Mouse (Mus musculus): ENCODE data around the gene Arv1. TPM values are rescaled to one million over a fixed set of nuclear protein-coding genes. Genes with fewer than 3 reads are reported as not detected.

Gene Arv1
- polyA plus RNA-seq, 1 experiment from 2014 or later, result 21.6 TPM

DNA sequence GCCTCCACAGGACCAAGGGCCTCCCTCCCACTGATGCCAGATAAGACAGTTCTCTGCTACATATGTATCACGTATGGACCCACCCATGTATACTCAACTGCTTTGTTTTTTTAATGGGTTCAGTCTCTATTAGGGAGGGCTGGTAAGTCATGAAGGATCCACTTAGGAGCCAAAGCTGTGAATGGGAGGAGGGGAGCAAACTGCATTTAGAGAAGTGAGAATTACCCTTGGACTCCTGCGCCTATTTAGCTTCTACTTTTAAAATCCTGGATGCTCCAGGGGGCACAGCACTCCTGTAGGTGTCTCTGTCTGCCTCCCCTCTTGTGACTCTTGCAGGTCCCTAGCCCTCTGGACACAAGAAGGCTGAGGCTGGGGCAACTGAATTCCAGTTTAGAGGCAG, 34.2 kb downstream of the Arv1 start:
- Histone ChIP-seq H3K9me3 (replicated peaks) (no peaks in the 10 kb centered on the region), H3K4me2 (replicated peaks) (no peak overlapping the region), H3K4me3 (replicated peaks) (no peak overlapping the region), H3K27me3 (peaks cover 30% of the 10 kb centered on the region), H3K27ac (replicated peaks) (no peak overlapping the region), H3K36me3 (no peaks in the 10 kb centered on the region), H3K4me1 (peaks cover 14% of the 10 kb centered on the region), H3K9ac (no peak overlapping the region)
- no peak for ATAC-seq (ENCODE audit: insufficient number of reproducible peaks, low FRiP score, low TSS enrichment, low read depth)
- WGBS, result 62% methylated on average over 2 of the region's 2 CpGs

DNA sequence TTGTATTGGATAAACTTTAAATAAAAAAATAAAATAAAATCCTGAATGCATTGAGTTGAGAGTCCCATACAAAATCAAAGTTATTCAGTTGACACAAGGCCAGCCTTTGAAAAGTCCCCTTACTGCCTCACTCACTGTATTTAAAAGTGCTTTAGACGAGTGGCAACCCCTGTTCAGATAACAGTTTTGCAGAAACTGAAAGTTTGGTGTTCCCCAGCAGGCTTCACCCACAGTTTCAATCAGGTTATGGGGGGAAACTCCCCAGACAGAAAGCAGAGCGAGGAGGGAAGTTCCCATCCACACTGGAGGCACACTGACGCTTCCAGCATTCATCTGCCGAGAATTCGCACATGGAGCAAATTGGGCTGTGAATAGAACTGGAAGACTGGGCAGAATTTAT, 34.7 kb downstream of the Arv1 start:
- Histone ChIP-seq H3K4me2 (replicated peaks) (no peak overlapping the region), H3K9me3 (replicated peaks) (no peaks in the 10 kb centered on the region), H3K36me3 (no peaks in the 10 kb centered on the region), H3K27ac (replicated peaks) (no peak overlapping the region), H3K9ac (no peak overlapping the region), H3K4me3 (replicated peaks) (no peak overlapping the region), H3K4me1 (peaks cover 10% of the 10 kb centered on the region), H3K27me3 (peaks cover 26% of the 10 kb centered on the region)
- 42% methylated on average over 5 of the region's 5 CpGs for WGBS
- ATAC-seq (ENCODE audit: insufficient number of reproducible peaks, low FRiP score, low TSS enrichment, low read depth), result no peak

DNA sequence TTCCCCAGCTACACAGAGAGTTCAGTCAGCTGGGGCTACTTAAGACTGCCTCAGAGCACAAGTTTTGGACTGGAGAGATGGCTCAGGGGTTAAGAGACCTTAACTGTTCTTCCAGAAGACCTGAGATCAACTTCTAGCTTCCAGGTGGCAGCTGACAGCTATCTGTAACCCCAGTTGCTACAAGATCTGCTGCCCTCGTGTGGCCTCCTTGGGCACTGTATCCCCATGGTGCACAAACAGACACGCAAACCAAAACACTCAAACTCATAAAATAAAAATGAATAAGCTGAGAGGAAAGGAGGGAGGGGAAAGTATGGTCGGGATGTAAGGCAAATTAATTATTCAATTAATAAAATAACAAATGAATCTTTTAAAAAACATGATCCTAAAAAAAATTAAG, 36.6 kb downstream of the Arv1 start:
- H3K9me3 ChIP-seq (replicated peaks), result no peaks in the 10 kb centered on the region
- no peak overlapping the region for H3K9ac ChIP-seq
- H3K27me3 ChIP-seq, result peaks cover 6% of the 10 kb centered on the region; the same call in 1 of the 2 replicates
- ATAC-seq (ENCODE audit: insufficient number of reproducible peaks, low FRiP score, low TSS enrichment, low read depth), result no peak
- no peak overlapping the region for H3K4me3 ChIP-seq (replicated peaks)
- no peak overlapping the region for H3K27ac ChIP-seq (replicated peaks)
- WGBS, result 45% methylated on average over 3 of the region's 3 CpGs
- H3K4me1 ChIP-seq, result no peaks in the 10 kb centered on the region
- no peaks in the 10 kb centered on the region for H3K36me3 ChIP-seq
- H3K4me2 ChIP-seq (replicated peaks), result no peak overlapping the region

DNA sequence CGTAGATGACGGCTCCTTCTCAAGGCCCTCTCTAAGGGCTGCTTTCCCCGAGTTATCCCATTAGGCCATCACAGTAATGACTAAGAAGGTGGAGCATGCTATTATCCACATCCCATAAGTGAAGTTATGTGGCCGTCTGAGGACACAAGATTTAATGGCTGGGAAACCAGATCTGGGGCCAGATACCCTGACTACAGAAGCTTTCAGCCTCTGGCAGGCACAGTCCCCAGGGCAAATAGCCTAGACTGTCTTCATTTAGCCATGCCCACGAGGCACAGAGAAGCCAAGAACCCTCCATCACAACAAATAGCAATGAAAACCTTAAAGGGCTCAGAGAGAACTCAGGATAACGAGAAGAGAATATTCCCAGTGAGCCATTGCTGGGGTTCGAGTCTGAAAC, 41.1 kb downstream of the Arv1 start:
- H3K9ac ChIP-seq, result no peak overlapping the region
- 46% methylated on average over 7 of the region's 7 CpGs for WGBS
- no peaks in the 10 kb centered on the region for H3K36me3 ChIP-seq
- H3K4me1 ChIP-seq, result no peaks in the 10 kb centered on the region
- no peak overlapping the region for H3K4me2 ChIP-seq (replicated peaks)
- no peaks in the 10 kb centered on the region for H3K9me3 ChIP-seq (replicated peaks)
- H3K27me3 ChIP-seq, result no peaks in the 10 kb centered on the region
- H3K4me3 ChIP-seq (replicated peaks), result no peak overlapping the region
- ATAC-seq (ENCODE audit: insufficient number of reproducible peaks, low FRiP score, low TSS enrichment, low read depth), result no peak
- no peak overlapping the region for H3K27ac ChIP-seq (replicated peaks)

DNA sequence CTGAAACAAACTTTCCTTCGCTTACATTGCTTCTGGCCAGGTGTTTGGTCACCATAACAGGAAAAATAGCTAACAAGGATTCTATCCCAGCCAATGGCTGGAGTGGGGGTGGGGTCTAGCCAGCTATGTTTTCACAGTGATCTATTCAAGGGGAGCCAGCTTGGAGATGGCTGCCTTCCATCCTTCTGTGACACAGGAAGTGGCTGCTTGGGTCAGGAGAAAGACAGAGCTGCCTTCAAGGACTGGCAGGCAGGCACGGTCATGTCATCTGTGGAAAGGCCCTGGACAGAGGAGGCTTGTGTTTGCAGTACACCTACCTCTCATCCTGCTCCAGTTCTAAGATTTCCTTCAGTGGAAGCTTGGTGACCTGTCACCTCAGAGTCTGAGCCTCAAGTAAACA, 50.5 kb downstream of the Arv1 start:
- no peak for ATAC-seq (ENCODE audit: insufficient number of reproducible peaks, low FRiP score, low TSS enrichment, low read depth)
- no peak overlapping the region for H3K27ac ChIP-seq (replicated peaks)
- 53% methylated on average over 2 of the region's 2 CpGs for WGBS

DNA sequence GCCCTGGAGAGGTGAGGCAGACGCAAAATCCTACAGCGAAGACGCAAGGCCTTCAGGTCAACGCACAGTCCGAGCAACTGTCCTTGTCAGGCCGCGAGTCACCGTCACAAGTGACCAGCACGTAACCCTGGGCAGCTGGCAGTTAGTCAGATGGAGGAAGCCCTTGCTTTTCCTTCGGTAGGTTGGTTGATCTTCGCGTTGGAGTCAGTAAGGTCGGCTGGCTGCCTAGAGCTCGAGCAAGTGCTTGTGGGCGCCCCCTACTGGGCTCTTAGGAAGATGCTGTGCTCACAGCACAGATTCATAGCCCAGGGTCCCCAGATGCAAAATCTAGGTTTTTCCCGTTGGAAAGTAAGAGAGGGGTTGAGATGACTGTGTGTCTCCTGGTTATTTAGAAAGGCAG, 53.8 kb downstream of the Arv1 start:
- WGBS, result 13% methylated on average over 16 of the region's 16 CpGs
- no peaks in the 10 kb centered on the region for H3K36me3 ChIP-seq
- peaks cover 2% of the 10 kb centered on the region; the same call in 1 of the 2 replicates for H3K4me1 ChIP-seq
- no peak for ATAC-seq (ENCODE audit: insufficient number of reproducible peaks, low FRiP score, low TSS enrichment, low read depth)
- H3K27ac ChIP-seq (replicated peaks), result no peak overlapping the region
- H3K9me3 ChIP-seq (replicated peaks), result no peaks in the 10 kb centered on the region
- H3K4me2 ChIP-seq (replicated peaks), result peak overlapping the region; percentile 40
- H3K4me3 ChIP-seq (replicated peaks), result no peak overlapping the region
- H3K9ac ChIP-seq, result no peak overlapping the region
- H3K27me3 ChIP-seq, result peaks cover 11% of the 10 kb centered on the region; the same call in 1 of the 2 replicates

More for the DNA sequence above, 50.5 kb downstream of the Arv1 start:
- Histone ChIP-seq H3K4me3 (replicated peaks) (no peak overlapping the region), H3K9me3 (replicated peaks) (no peaks in the 10 kb centered on the region), H3K27me3 (peaks cover 5% of the 10 kb centered on the region; the same call in 1 of the 2 replicates), H3K9ac (no peak overlapping the region), H3K4me2 (replicated peaks) (no peak overlapping the region), H3K4me1 (peaks cover 2% of the 10 kb centered on the region; the same call in 1 of the 2 replicates), H3K36me3 (no peaks in the 10 kb centered on the region)

DNA sequence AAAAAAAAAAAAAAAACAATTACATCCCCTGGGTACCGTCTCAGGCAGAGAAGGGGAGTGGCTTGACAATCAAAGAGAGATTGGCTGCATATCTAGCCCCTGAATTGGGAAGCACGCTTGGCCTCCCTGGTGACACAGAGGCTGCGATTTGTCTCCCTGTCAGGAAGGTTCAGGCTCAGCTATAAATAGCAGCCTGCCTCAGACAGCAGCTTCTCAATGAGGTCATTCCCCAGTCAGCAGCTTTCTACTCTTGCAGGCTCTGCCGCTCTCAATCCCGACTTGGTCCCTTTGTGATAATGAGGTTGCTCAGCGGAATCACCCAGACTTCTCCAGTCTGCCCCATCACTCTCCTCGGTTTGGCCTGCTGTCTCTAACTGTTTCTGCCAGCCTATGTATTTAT, 58.3 kb downstream of the Arv1 start:
- Histone ChIP-seq H3K4me1 (peaks cover 12% of the 10 kb centered on the region; the same call in 1 of the 2 replicates), H3K4me2 (replicated peaks) (no peak overlapping the region), H3K4me3 (replicated peaks) (no peak overlapping the region), H3K27me3 (peaks cover 11% of the 10 kb centered on the region; the same call in 1 of the 2 replicates), H3K27ac (replicated peaks) (no peak overlapping the region), H3K9ac (no peak overlapping the region), H3K9me3 (replicated peaks) (no peaks in the 10 kb centered on the region), H3K36me3 (no peaks in the 10 kb centered on the region)
- ATAC-seq (ENCODE audit: insufficient number of reproducible peaks, low FRiP score, low TSS enrichment, low read depth), result no peak
- WGBS, result 21% methylated on average over 7 of the region's 7 CpGs

DNA sequence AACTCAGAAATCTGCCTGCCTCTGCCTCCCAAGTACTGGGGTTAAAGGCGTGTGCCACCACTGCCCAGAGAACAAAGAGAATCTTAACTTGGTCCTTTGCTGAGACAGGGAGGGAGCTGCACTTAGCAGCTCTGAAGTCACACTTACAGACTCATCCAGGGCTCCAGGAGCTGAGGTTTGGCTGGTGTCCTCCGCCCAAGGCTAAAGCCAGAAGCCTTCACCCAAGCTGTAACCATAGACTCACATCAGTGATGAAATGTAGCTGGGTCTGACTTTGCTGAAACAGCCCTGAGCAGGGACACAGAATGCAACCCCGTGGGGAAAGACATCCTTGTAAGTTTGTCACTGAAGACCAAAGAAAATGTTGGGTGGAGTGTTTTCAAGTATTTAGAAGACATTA, 60.5 kb downstream of the Arv1 start:
- peaks cover 16% of the 10 kb centered on the region; the same call in 1 of the 2 replicates for H3K27me3 ChIP-seq
- H3K4me2 ChIP-seq (replicated peaks), result no peak overlapping the region
- H3K9me3 ChIP-seq (replicated peaks), result no peaks in the 10 kb centered on the region
- H3K9ac ChIP-seq, result no peak overlapping the region
- ATAC-seq (ENCODE audit: insufficient number of reproducible peaks, low FRiP score, low TSS enrichment, low read depth), result no peak
- no peaks in the 10 kb centered on the region for H3K36me3 ChIP-seq
- peaks cover 10% of the 10 kb centered on the region; the same call in 1 of the 2 replicates for H3K4me1 ChIP-seq
- H3K27ac ChIP-seq (replicated peaks), result no peak overlapping the region
- WGBS, result 83% methylated on average over 3 of the region's 3 CpGs
- no peak overlapping the region for H3K4me3 ChIP-seq (replicated peaks)

DNA sequence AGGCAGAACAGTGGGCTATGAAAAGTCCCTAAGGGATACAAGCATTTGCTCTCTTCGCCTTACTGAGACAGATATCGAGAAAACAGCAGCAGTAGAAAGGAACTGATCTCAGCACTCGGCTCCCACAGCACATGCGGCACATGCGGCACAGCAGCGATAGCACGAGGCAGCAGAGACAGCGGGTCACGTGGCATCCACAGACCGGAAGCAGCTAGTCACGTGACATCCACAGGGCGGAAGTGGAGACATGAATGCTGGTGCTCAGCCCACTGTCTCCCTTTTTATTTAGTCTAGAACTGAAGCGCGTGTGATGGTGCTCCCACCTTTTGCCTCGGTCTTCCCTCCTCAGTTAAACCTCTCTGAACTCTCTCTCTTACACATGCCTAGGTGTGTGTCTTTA, 61.3 kb downstream of the Arv1 start:
- WGBS, result 83% methylated on average over 15 of the region's 15 CpGs
- no peak overlapping the region for H3K4me2 ChIP-seq (replicated peaks)
- no peaks in the 10 kb centered on the region for H3K36me3 ChIP-seq
- H3K4me1 ChIP-seq, result peaks cover 10% of the 10 kb centered on the region; the same call in 1 of the 2 replicates
- no peaks in the 10 kb centered on the region for H3K9me3 ChIP-seq (replicated peaks)
- H3K27me3 ChIP-seq, result peaks cover 14% of the 10 kb centered on the region; the same call in 1 of the 2 replicates
- H3K27ac ChIP-seq (replicated peaks), result no peak overlapping the region
- no peak for ATAC-seq (ENCODE audit: insufficient number of reproducible peaks, low FRiP score, low TSS enrichment, low read depth)
- H3K9ac ChIP-seq, result no peak overlapping the region
- no peak overlapping the region for H3K4me3 ChIP-seq (replicated peaks)

Other genes starting within 250 kb of the Arv1 start
- 38.1 and 40.5 TPM in 2 replicates for gene Cog2, start 201.4 kb upstream of the Arv1 start, polyA plus RNA-seq (2015; fragmentation: Nextera tagmentation; extraction: Ambion mirVana)
- 3.0 and 4.2 TPM in 2 replicates for gene Agt, start 152.4 kb upstream of the Arv1 start, polyA plus RNA-seq (2015; fragmentation: Nextera tagmentation; extraction: Ambion mirVana)
- gene Capn9, start 146.0 kb upstream of the Arv1 start, polyA plus RNA-seq (2015; fragmentation: Nextera tagmentation; extraction: Ambion mirVana), result 0.25 and 0.55 TPM in 2 replicates
- 37.3 and 38.6 TPM in 2 replicates for gene 2310022B05Rik, start 58.8 kb upstream of the Arv1 start, polyA plus RNA-seq (2015; fragmentation: Nextera tagmentation; extraction: Ambion mirVana)
- 39.7 and 41.2 TPM in 2 replicates for gene Ttc13, start 156 bp upstream of the Arv1 start, polyA plus RNA-seq (2015; fragmentation: Nextera tagmentation; extraction: Ambion mirVana)
- gene Fam89a, start 29.7 kb downstream of the Arv1 start, polyA plus RNA-seq (2015; fragmentation: Nextera tagmentation; extraction: Ambion mirVana), result 5.4 and 6.6 TPM in 2 replicates
- gene Trim67, start 71.0 kb downstream of the Arv1 start, polyA plus RNA-seq (2015; fragmentation: Nextera tagmentation; extraction: Ambion mirVana), result 0.13 and 0.17 TPM in 2 replicates
- gene Gnpat, start 140.9 kb downstream of the Arv1 start, polyA plus RNA-seq (2015; fragmentation: Nextera tagmentation; extraction: Ambion mirVana), result 85.8 and 87.1 TPM in 2 replicates
- gene 2810004N23Rik, start 141.0 kb downstream of the Arv1 start, polyA plus RNA-seq (2015; fragmentation: Nextera tagmentation; extraction: Ambion mirVana), result 41.8 and 42.4 TPM in 2 replicates
- 8.9 and 9.5 TPM in 2 replicates for gene Exoc8, start 175.6 kb downstream of the Arv1 start, polyA plus RNA-seq (2015; fragmentation: Nextera tagmentation; extraction: Ambion mirVana)
- 12.4 and 12.6 TPM in 2 replicates for gene Sprtn, start 175.7 kb downstream of the Arv1 start, polyA plus RNA-seq (2015; fragmentation: Nextera tagmentation; extraction: Ambion mirVana)
- gene Egln1, start 227.2 kb downstream of the Arv1 start, polyA plus RNA-seq (2015; fragmentation: Nextera tagmentation; extraction: Ambion mirVana), result 13.6 and 15.6 TPM in 2 replicates

Measured in embryonic facial prominence, embryonic 15.5 days (tissue).